Mouse (Mus musculus) small intestine, adult 2 months (tissue): Measurements from ENCODE around the gene Sfmbt2. TPM values are rescaled to one million over a fixed set of nuclear protein-coding genes. Genes with fewer than 3 reads are reported as not detected.

ENCODE experiments used
- H3K27ac ChIP-seq: fragments of 200-500 bp; 2 replicates; pipeline ENCODE4 v1.5.1; 2012; ENCODE audit warnings: low read depth, low read length, control low read depth, inconsistent platforms; ENCODE audit not compliant: insufficient read depth
- H3K27me3 ChIP-seq: fragments of 200-500 bp; 2 replicates; pipeline ENCODE4 v1.6.1; 2012; ENCODE audit warnings: mild to moderate bottlenecking, moderate library complexity, low read length, inconsistent platforms; ENCODE audit not compliant: control insufficient read depth, insufficient read depth
- H3K36me3 ChIP-seq: fragments of 200-500 bp; 2 replicates; pipeline ENCODE4 v1.6.1; 2012; ENCODE audit warnings: mild to moderate bottlenecking, low read length, control low read depth, inconsistent platforms; ENCODE audit not compliant: control insufficient read depth, insufficient read depth
- H3K4me1 ChIP-seq: fragments of 200-500 bp; 2 replicates; pipeline ENCODE4 v1.6.1; 2012; ENCODE audit warnings: low read length, inconsistent platforms, mixed read lengths; ENCODE audit not compliant: control insufficient read depth, insufficient read depth, insufficient read length
- H3K4me3 ChIP-seq: fragments of 200-500 bp; 2 replicates; pipeline ENCODE4 v1.5.1; 2012; ENCODE audit warnings: low read depth, mild to moderate bottlenecking, control low read depth, inconsistent platforms, low read length, moderate library complexity
- CTCF ChIP-seq: fragments of 200-500 bp; IDR thresholded peaks from 2 replicates; pipeline ENCODE4 v1.5.1; 2012; ENCODE audit warnings: low read depth, mild to moderate bottlenecking, control low read depth, inconsistent platforms, low read length, moderate library complexity, mixed read lengths; ENCODE audit not compliant: insufficient replicate concordance, insufficient read length; ENCODE audit errors: extremely low read depth
- POLR2A ChIP-seq: fragments of 200-500 bp; IDR thresholded peaks from 2 replicates; pipeline ENCODE4 v1.6.1; 2012; ENCODE audit warnings: low read depth, mild to moderate bottlenecking, control low read depth, inconsistent platforms, low read length, moderate library complexity
- WGBS: fragments of 180-500 bp; shearing (Covaris S2); methylation state at CpG from one replicate; pipeline ENCODE4 v1.1.7; 2018; 5-methylcytosine and 5-hydroxymethylcytosine counted together
- polyA plus RNA-seq: library from polyadenylated mRNA; depleted of rRNA; stranded (reverse); fragments of >200 nt; gene quantifications from 2 replicates; pipeline ENCODE4 v1.2.3, GENCODE M21; 2012; rRNA removed

The Sfmbt2 gene
- 0.01 TPM in 2 replicates for polyA plus RNA-seq

DNA sequence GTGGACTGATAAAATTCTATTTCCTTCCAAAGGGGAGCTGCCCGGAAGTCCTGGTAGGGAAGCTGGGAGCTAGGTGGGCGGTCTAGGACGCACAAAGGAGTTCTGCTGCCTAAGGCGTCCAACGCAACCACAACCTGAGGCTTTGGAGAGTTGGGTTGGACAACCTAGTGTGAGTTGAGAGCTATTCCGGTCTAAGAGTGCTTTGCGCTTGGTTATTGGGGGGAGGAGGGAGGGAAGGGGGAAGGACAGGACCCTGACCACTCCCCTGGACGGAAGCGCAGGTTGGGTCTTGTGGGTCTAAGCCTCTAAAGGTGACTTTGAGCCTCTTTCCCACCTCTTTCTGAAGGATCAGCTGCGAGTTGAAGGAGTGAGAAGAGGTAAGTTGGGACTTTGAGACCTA lies at the start of gene Sfmbt2:
Gene Sfmbt2 (plus strand): TSS at position 335 of the 400 bp plus-strand sequence.
- WGBS, result 6% methylated on average over 10 of the region's 10 CpGs
- peaks cover 17% of the 10 kb centered on the region for H3K4me1 ChIP-seq
- no peak for TF ChIP-seq POLR2A
- no peak for TF ChIP-seq CTCF

DNA sequence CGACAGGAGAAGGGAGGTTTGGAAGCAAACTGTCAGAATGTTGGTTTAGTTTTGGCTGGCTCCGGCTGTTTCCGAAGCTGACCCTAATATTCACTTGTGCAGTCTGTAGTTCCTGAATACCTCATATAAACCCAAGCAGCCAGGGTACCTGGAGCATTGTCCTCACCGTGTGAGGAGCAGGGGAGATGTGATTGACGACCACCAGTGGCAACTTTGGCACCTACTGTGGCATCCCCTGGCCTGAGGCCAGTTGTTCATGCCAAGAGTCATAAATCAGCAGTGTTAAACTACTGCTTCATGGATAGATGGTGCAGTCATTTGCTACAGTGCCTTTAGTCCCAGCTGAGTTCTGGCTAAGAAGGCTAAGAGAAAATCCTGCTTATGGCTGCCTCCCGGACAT lies 49.2 kb upstream of the Sfmbt2 start:
- H3K27me3 ChIP-seq, result no peaks in the 10 kb centered on the region
- H3K4me1 ChIP-seq, result no peaks in the 10 kb centered on the region
- WGBS, result 57% methylated on average over 6 of the region's 6 CpGs
- no peak overlapping the region for H3K27ac ChIP-seq
- TF ChIP-seq CTCF (no peak), POLR2A (no peak)
- no peak overlapping the region for H3K4me3 ChIP-seq
- no peaks in the 10 kb centered on the region for H3K36me3 ChIP-seq

More for the DNA sequence above, at the start of gene Sfmbt2:
- no peak within 1 kb of the TSS for H3K27ac ChIP-seq
- H3K4me3 ChIP-seq, result no peak within 1 kb of the TSS
- peaks cover 56% of the 10 kb centered on the region for H3K27me3 ChIP-seq
- no peaks in the 10 kb centered on the region for H3K36me3 ChIP-seq

DNA sequence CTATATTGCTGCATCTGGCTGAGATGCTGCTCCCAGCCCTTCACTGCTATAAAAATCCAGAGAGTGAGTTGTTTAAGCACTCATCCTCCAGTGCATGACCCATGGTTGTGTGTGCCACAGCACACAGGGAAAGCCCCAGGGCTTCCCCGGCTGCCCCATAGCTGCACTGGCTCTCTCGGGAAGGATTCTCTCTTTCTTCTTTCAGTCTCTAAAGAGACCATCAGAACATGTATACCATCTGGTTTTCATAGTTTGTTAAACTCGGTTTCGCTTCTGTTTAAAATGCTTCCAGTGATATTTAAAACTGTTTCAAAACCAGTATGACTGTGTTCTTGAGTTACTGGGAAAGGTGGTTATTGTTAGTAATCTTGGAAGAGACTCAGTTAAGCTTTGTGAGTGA lies 47.1 kb upstream of the Sfmbt2 start:
- no peak for TF ChIP-seq CTCF
- TF ChIP-seq POLR2A, result no peak
- Histone ChIP-seq H3K27me3 (no peaks in the 10 kb centered on the region), H3K27ac (no peak overlapping the region), H3K36me3 (no peaks in the 10 kb centered on the region), H3K4me3 (no peak overlapping the region), H3K4me1 (no peaks in the 10 kb centered on the region)
- 77% methylated on average over 4 of the region's 4 CpGs for WGBS

DNA sequence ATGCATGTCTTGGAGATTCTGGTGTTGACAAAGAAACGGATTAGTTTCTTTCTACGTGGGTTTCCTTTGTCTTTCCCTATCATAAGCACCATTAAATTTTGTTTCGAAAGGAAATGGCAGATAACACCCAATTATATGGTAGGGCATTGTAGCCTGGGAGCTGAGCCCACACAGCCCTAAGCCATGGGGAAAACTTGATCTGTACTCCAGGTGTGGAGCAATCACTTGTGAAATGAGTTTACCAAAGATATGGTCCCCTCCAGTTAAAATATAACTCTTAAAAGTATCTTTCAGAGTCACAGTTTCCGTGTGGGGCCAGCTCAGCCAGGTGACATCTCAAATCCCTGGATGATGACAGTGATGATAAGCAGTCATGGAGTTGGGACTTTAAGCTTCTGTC lies 45.3 kb upstream of the Sfmbt2 start:
- Histone ChIP-seq H3K4me1 (no peaks in the 10 kb centered on the region), H3K27me3 (no peaks in the 10 kb centered on the region), H3K4me3 (no peak overlapping the region), H3K36me3 (no peaks in the 10 kb centered on the region), H3K27ac (no peak overlapping the region)
- WGBS, result 25% methylated on average over 4 of the region's 4 CpGs
- TF ChIP-seq POLR2A, result no peak

DNA sequence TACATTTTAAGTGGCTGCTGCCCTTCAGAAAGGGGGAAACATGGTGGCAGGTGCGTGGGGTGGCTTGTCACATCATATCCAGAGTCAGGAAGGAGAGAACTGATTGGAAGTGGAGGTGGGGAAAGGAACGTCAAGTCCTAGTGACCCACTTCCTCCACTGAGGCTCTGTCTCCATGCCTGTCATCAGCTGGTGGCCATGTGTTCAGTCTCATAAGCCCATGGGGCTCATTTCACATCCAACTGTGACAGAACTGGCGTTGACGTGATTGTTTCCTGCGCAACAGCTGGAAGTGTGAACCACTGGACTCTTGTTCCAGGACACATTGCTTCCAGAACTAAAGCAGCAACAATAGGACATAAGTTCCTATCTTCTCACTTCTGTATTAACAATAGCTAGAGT lies 40.1 kb upstream of the Sfmbt2 start:
- H3K27me3 ChIP-seq, result no peaks in the 10 kb centered on the region
- no peak overlapping the region for H3K4me3 ChIP-seq
- no peaks in the 10 kb centered on the region for H3K4me1 ChIP-seq
- TF ChIP-seq CTCF (no peak), POLR2A (no peak)
- WGBS, result 77% methylated on average over 5 of the region's 5 CpGs
- no peaks in the 10 kb centered on the region for H3K36me3 ChIP-seq
- no peak overlapping the region for H3K27ac ChIP-seq

DNA sequence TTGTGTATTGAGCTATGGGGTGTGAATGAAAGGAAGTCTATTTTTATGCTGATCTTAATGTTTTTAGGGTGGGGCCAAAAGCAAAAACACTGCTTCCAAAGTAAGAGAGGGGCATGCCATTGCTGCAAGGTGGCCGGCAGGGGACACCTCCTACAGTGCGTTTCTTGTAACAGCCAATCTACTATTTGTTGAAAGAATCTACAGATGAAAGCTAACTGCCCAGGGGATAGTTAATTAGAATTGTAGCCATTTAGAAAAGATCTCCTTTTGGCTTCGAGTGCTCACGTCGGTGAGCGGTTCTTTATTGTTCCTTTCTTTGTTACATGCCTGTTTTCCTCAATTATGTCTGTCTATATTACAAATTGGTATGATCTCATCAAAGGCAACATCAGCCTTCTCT lies 36.0 kb upstream of the Sfmbt2 start:
- H3K4me1 ChIP-seq, result no peaks in the 10 kb centered on the region
- H3K27me3 ChIP-seq, result no peaks in the 10 kb centered on the region
- no peak overlapping the region for H3K4me3 ChIP-seq
- no peak for TF ChIP-seq POLR2A
- TF ChIP-seq CTCF, result no peak
- no peak overlapping the region for H3K27ac ChIP-seq
- 53% methylated on average over 6 of the region's 6 CpGs for WGBS
- no peaks in the 10 kb centered on the region for H3K36me3 ChIP-seq

DNA sequence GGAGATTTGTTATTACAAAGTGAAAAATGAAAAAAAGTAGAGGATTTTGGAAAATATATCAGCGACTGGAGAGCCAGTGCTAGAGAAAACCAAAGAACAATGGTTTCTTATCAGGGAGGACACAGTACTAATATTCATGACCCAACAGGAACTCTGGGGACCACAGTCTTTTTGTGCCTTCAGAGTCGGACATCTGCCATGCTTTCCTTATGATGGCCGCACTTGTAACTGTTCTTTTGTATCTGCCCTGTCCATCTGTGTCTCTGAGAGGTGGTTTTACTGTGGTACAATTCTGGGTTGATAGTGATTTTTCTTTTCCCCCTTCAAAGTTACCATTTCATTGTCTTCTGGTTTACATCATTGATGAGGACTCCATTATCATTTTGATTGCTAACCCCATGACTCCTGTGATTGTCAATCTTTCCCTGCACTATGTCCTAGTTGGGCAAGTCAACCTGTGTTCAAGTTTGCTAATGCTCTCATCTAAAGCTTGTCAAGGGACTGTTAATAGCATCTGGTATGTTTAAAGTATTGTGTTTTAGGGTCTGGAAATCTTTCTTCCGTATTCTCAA lies 35.2 kb upstream of the Sfmbt2 start:
- no peaks in the 10 kb centered on the region for H3K27me3 ChIP-seq

More for the DNA sequence above, 35.2 kb upstream of the Sfmbt2 start:
- Histone ChIP-seq H3K4me1 (no peaks in the 10 kb centered on the region), H3K4me3 (no peak overlapping the region), H3K36me3 (no peaks in the 10 kb centered on the region), H3K27ac (no peak overlapping the region)
- 67% methylated on average over 4 of the region's 4 CpGs for WGBS
- TF ChIP-seq CTCF (no peak), POLR2A (no peak)
